Mouse (Mus musculus) gastrocnemius, adult 2 months (tissue): ENCODE results near the gene Nlrx1. TPM values are rescaled to one million over a fixed set of nuclear protein-coding genes. Genes with fewer than 3 reads are reported as not detected.
"Not testable (repeated sequence)": the region's sequence is repeated elsewhere in the genome, so short reads cannot be mapped to it uniquely, and the experiment has no call there.

Source experiments
- DNase-seq: peaks from one replicate; pipeline ENCODE4 v3.0.0; 2022
- H3K27ac ChIP-seq: fragments of 200-600 bp; 2 replicates; pipeline ENCODE4 v1.8.1; 2022; ENCODE audit warnings: mild to moderate bottlenecking
- H3K4me3 ChIP-seq: fragments of 200-600 bp; 2 replicates; pipeline ENCODE4 v1.8.1; 2022; ENCODE audit warnings: mild to moderate bottlenecking, moderate library complexity
- CTCF ChIP-seq: fragments of 200-600 bp; IDR thresholded peaks from 2 replicates; pipeline ENCODE4 v1.8.1; 2022; ENCODE audit warnings: antibody characterized with exemption, mild to moderate bottlenecking, moderate library complexity
- intact Hi-C: fragments of 180-260 bp; cut with DNase I; formaldehyde crosslinking; loops from one replicate; pipeline ENCODE4 v1.15.1; 2025
- long read RNA-seq, 2 experiments: library from polyadenylated mRNA; stranded (forward); transcript quantifications; one replicate each; pipeline ENCODE4 v2.0.0; 2021
- total RNA-seq, 2 experiments: library from RNA; stranded (reverse); gene quantifications; 2 replicates each; pipeline ENCODE4 v1.2.3; 2021

Gene Nlrx1
- 10 to 100 TPM; 19.2 to 20.8 TPM for total RNA-seq
- long read RNA-seq, experiment 1, partial matches to known transcripts, result 8 of 62 reads
- long read RNA-seq, experiment 1, other reads (novel, unspliced or antisense), result 49 of 62 reads
- long read RNA-seq, experiment 2, partial matches to known transcripts, result 7 of 60 reads
- long read RNA-seq, experiment 2, other reads (novel, unspliced or antisense), result 51 of 60 reads

- intact Hi-C loops, result no loop called here
- DNase-seq, result no peak
- peak within 1 kb of the TSS; percentile 97 for H3K27ac ChIP-seq
- peak within 1 kb of the TSS; percentile 86 for H3K4me3 ChIP-seq
- TF ChIP-seq CTCF, result no peak
Measured at GRCm38 (mm10) chr9:44268432-44268831, at the start of gene Nlrx1. TSS of gene Nlrx1 (minus strand) at chr9:44268599.

GRCm38 (mm10) chr9:44317452-44317851, 49.1 kb upstream of the Nlrx1 start:
- intact Hi-C loops, result no loop called here
- Histone ChIP-seq H3K4me3 (peak overlapping the region; percentile 100), H3K27ac (peak overlapping the region; percentile 93; the same call in 1 of the 2 replicates)
- TF ChIP-seq CTCF, result no peak
- DNase-seq, result no peak

GRCm38 (mm10) chr9:44314910-44315309, 46.5 kb upstream of the Nlrx1 start:
- no peak overlapping the region for H3K27ac ChIP-seq
- no peak for DNase-seq
- TF ChIP-seq CTCF, result no peak
- no peak overlapping the region for H3K4me3 ChIP-seq
- intact Hi-C loops, result no loop called here

- no peak for DNase-seq
- Histone ChIP-seq H3K4me3 (no peak overlapping the region), H3K27ac (no peak overlapping the region)
- intact Hi-C loops, result no loop called here
- no peak for TF ChIP-seq CTCF
Measured at GRCm38 (mm10) chr9:44314257-44314547, 45.8 kb upstream of the Nlrx1 start.

- no peak overlapping the region for H3K4me3 ChIP-seq
- no peak overlapping the region for H3K27ac ChIP-seq
- intact Hi-C loops, result no loop called here
- no peak for DNase-seq
- TF ChIP-seq CTCF, result no peak
Measured at GRCm38 (mm10) chr9:44313476-44314256, 45.3 kb upstream of the Nlrx1 start.

GRCm38 (mm10) chr9:44311136-44312134, 43.0 kb upstream of the Nlrx1 start:
- DNase-seq, result no peak
- no peak for TF ChIP-seq CTCF
- intact Hi-C loops, result no loop called here
- H3K27ac ChIP-seq, result peak overlapping the region; percentile 81
- H3K4me3 ChIP-seq, result peak overlapping the region; percentile 53

- TF ChIP-seq CTCF, result no peak
- intact Hi-C loops, result no loop called here
- Histone ChIP-seq H3K27ac (peak overlapping the region; percentile 81), H3K4me3 (peak overlapping the region; percentile 53)
- no peak for DNase-seq
Measured at GRCm38 (mm10) chr9:44310750-44311135, 42.3 kb upstream of the Nlrx1 start.

- no peak for TF ChIP-seq CTCF
- no peak overlapping the region for H3K4me3 ChIP-seq
- intact Hi-C loops, result no loop called here
- peak overlapping the region; percentile 81; the same call in 1 of the 2 replicates for H3K27ac ChIP-seq
- no peak for DNase-seq
Measured at GRCm38 (mm10) chr9:44309756-44310155, 41.4 kb upstream of the Nlrx1 start.

GRCm38 (mm10) chr9:44307248-44307647, 38.8 kb upstream of the Nlrx1 start:
- TF ChIP-seq CTCF, result no peak
- Histone ChIP-seq H3K27ac (no peak overlapping the region), H3K4me3 (no peak overlapping the region)
- intact Hi-C loops, result no loop called here
- no peak for DNase-seq

GRCm38 (mm10) chr9:44306532-44306931, 38.1 kb upstream of the Nlrx1 start:
- Histone ChIP-seq H3K4me3 (no peak overlapping the region), H3K27ac (peak overlapping the region; percentile 84; the same call in 1 of the 2 replicates)
- no peak for DNase-seq
- no peak for TF ChIP-seq CTCF
- intact Hi-C loops, result no loop called here

GRCm38 (mm10) chr9:44305466-44306079, 37.2 kb upstream of the Nlrx1 start, which contains the start of gene Hinfp:
TSS of gene Hinfp (minus strand) at chr9:44305671.
- Histone ChIP-seq H3K27ac (peak within 1 kb of the TSS; percentile 96), H3K4me3 (peak within 1 kb of the TSS; percentile 99)
- TF ChIP-seq CTCF, result no peak
- DNase-seq, result peak; percentile 99
- intact Hi-C loops, result no loop called here

GRCm38 (mm10) chr9:44300001-44300400, 31.6 kb upstream of the Nlrx1 start:
- intact Hi-C loops, H3K4me3 ChIP-seq, DNase-seq, H3K27ac ChIP-seq: not testable (repeated sequence)
